Mouse (Mus musculus) heart, embryonic 16.5 days (tissue): ENCODE measurements around the gene Srpk1. TPM values are rescaled to one million over a fixed set of nuclear protein-coding genes. Genes with fewer than 3 reads are reported as not detected.
"Not testable (repeated sequence)": the region's sequence is repeated elsewhere in the genome, so short reads cannot be mapped to it uniquely, and the experiment has no call there.

Experiments used
- ATAC-seq: fragments of 200-750 bp; cut with Nextera tagmentation; replicated peaks from 2 replicates; pipeline ENCODE4 v1.8.0; 2017; ENCODE audit warnings: moderate number of reproducible peaks; ENCODE audit not compliant: insufficient read depth, low FRiP score; ENCODE audit errors: extremely low read depth
- H3K27ac ChIP-seq: fragments of 300-500 bp; sonication (generic); 2 replicates; pipeline ENCODE4 v1.5.1; 2014; ENCODE audit warnings: mild to moderate bottlenecking, low read length, control low read depth, moderate library complexity
- H3K27me3 ChIP-seq: fragments of 300-500 bp; sonication (generic); 2 replicates; pipeline ENCODE4 v1.6.1; 2014; ENCODE audit warnings: low read length, mixed read lengths; ENCODE audit not compliant: control insufficient read depth, insufficient read depth
- H3K36me3 ChIP-seq: fragments of 300-500 bp; sonication (generic); 2 replicates; pipeline ENCODE4 v1.6.1; 2014; ENCODE audit not compliant: control insufficient read depth, insufficient read depth
- H3K4me1 ChIP-seq: fragments of 300-500 bp; sonication (generic); 2 replicates; pipeline ENCODE4 v1.6.1; 2014; ENCODE audit warnings: low read length, mixed read lengths; ENCODE audit not compliant: control insufficient read depth, insufficient read depth
- H3K4me2 ChIP-seq: fragments of 300-500 bp; sonication (generic); 2 replicates; pipeline ENCODE4 v1.6.1; 2014; ENCODE audit warnings: low read depth, mild to moderate bottlenecking, control low read depth, low read length
- H3K4me3 ChIP-seq: fragments of 300-500 bp; sonication (generic); 2 replicates; pipeline ENCODE4 v1.5.1; 2014; ENCODE audit warnings: mild to moderate bottlenecking, control low read depth, low read length
- H3K9ac ChIP-seq: fragments of 300-500 bp; sonication (generic); 2 replicates; pipeline ENCODE4 v1.6.1; 2014; ENCODE audit warnings: low read length, control low read depth
- H3K9me3 ChIP-seq: fragments of 300-500 bp; sonication (generic); replicated peaks from 2 replicates; pipeline ENCODE4 v1.6.1; 2016; ENCODE audit warnings: low read length; ENCODE audit not compliant: control insufficient read depth
- WGBS: fragments of 180-500 bp; shearing (Covaris S2); extraction: QIAGEN DNeasy Blood & Tissue Kit; methylation state at CpG from one replicate; pipeline ENCODE4 v1.1.7; 2014; 5-methylcytosine and 5-hydroxymethylcytosine counted together
- microRNA-seq: library from miRNA; unstranded; fragments of <30 nt; microRNA quantifications from one replicate; pipeline ENCODE4, GENCODE M21; 2017
- polyA plus RNA-seq: library from polyadenylated mRNA; unstranded; fragments of >200 nt; fragmentation: Nextera tagmentation; extraction: Ambion mirVana; gene quantifications from 2 replicates; pipeline ENCODE4 v1.2.1, GENCODE M21; 2015

Gene Srpk1
- polyA plus RNA-seq, 1 experiment from 2014 or later, result 44.9 TPM

DNA sequence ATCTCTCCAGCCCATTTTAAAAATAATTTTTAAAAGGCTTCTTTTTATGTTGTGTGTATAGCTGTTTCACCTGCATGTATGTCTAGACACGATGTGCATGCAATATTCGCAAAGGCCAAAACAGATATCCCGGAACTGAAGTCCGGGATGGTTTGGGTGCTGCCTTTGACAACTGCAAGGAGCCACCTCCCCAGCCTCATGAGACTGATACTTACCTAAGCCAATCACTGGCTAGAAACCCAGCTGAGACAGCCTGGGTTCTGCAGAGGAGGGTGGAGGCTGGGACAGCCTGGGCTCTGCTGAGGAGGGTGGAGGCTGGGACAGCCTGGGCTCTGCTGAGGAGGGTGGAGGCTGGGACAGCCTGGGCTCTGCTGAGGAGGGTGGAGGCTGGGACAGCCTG, 68.5 kb downstream of the Srpk1 start:
- not testable (repeated sequence) for H3K27me3 ChIP-seq, H3K4me3 ChIP-seq, H3K4me2 ChIP-seq, H3K9ac ChIP-seq, H3K36me3 ChIP-seq, H3K9me3 ChIP-seq, H3K27ac ChIP-seq, ATAC-seq, H3K4me1 ChIP-seq
- WGBS, result 90% methylated on average over 4 of the region's 4 CpGs

GRCm38 (mm10) chr17:28553040-28553793, 69.3 kb downstream of the Srpk1 start:
- Histone ChIP-seq H3K9ac (no peak overlapping the region), H3K4me1 (peaks cover 3% of the 10 kb centered on the region; the same call in 1 of the 2 replicates), H3K4me3 (no peak overlapping the region), H3K36me3 (no peaks in the 10 kb centered on the region), H3K9me3 (no peaks in the 10 kb centered on the region), H3K27ac (no peak overlapping the region), H3K4me2 (no peak overlapping the region), H3K27me3 (no peaks in the 10 kb centered on the region)
- ATAC-seq, result peak; percentile 57; the same call in 1 of the 2 replicates
- 9% methylated on average over 14 of the region's 14 CpGs for WGBS

DNA sequence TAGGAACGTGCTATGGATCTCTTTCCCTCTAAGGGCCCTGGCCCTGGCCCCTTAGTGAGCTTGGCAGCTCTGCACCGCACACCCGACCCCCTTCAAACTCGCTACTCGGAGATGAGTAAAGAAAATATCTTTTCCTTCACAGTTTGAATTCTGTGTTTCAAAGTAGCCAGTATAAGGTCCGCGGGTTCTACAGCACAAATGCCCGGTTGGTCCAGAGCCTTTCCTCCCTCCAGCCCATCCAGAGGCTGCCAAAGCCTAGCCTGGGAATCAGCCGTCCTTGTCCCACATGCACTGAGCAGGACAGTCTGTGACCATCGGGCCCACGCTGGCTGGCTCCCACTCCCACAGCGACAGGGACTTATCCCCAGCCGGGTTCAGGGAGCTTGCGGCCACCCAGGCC, 73.4 kb downstream of the Srpk1 start, which contains the start of gene Clpsl2:
Gene Clpsl2, plus strand, starts transcription at position 301 of the 400 bp plus-strand sequence.
- Histone ChIP-seq H3K4me1 (no peaks in the 10 kb centered on the region), H3K9ac (no peak within 1 kb of the TSS), H3K4me3 (no peak within 1 kb of the TSS), H3K36me3 (no peaks in the 10 kb centered on the region), H3K27me3 (no peaks in the 10 kb centered on the region), H3K4me2 (no peak within 1 kb of the TSS), H3K27ac (no peak within 1 kb of the TSS), H3K9me3 (no peaks in the 10 kb centered on the region)
- WGBS, result 71% methylated on average over 14 of the region's 14 CpGs
- ATAC-seq, result no peak

DNA sequence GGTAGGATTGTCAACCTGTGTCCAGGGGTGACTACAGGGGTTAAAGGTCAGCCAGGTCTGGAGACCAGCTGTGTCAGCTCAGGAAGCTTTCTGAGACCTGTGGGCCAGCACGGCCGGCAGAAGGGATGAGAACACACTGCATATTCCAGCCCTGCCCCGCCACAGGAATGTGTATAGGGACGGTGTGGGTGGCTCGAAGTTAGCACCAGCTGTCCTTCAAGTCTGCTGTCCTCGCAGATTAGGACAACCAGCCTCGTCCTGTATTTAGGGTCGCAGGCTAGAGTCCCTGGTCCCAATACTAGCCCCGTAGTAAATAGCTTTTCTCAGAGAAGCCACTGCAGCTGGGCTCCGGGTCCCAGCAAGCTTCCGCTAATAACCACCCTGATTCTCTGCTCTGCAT, 74.0 kb downstream of the Srpk1 start:
- no peaks in the 10 kb centered on the region for H3K4me1 ChIP-seq
- no peak overlapping the region for H3K9ac ChIP-seq
- no peak overlapping the region for H3K4me3 ChIP-seq
- no peak overlapping the region for H3K27ac ChIP-seq
- no peaks in the 10 kb centered on the region for H3K9me3 ChIP-seq
- H3K27me3 ChIP-seq, result no peaks in the 10 kb centered on the region
- H3K36me3 ChIP-seq, result no peaks in the 10 kb centered on the region
- ATAC-seq, result no peak
- 63% methylated on average over 11 of the region's 11 CpGs for WGBS
- H3K4me2 ChIP-seq, result no peak overlapping the region

DNA sequence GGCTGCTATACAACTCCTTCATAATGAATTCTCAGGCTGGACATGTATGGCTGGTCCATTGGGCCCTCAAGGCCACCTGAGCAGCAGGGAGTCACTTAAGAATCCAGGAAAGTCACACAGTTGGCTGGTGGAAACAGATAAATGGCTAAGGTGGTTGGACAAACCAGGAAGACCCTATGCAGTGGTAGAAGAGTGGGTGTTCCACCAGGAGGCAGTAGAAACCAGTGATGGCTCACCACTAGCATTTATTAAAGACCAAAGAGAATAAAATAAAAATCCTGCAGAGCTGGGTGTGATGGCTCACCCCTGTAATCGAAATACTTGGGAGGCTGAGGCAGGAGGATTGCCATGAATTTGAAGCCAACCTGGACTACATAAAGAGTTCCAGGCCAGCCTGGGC, 75.6 kb downstream of the Srpk1 start:
- no peak for ATAC-seq
- H3K9me3 ChIP-seq, result 0 out of 2 replicates have a peak, but pooled peaks cover under 1% of the 10 kb centered on the region
- H3K27ac ChIP-seq, result no peak overlapping the region
- H3K27me3 ChIP-seq, result no peaks in the 10 kb centered on the region
- H3K4me1 ChIP-seq, result no peaks in the 10 kb centered on the region
- no peak overlapping the region for H3K4me3 ChIP-seq
- no peak overlapping the region for H3K4me2 ChIP-seq
- 72% methylated on average over 1 of the region's 1 CpGs for WGBS
- no peak overlapping the region for H3K9ac ChIP-seq
- H3K36me3 ChIP-seq, result no peaks in the 10 kb centered on the region

DNA sequence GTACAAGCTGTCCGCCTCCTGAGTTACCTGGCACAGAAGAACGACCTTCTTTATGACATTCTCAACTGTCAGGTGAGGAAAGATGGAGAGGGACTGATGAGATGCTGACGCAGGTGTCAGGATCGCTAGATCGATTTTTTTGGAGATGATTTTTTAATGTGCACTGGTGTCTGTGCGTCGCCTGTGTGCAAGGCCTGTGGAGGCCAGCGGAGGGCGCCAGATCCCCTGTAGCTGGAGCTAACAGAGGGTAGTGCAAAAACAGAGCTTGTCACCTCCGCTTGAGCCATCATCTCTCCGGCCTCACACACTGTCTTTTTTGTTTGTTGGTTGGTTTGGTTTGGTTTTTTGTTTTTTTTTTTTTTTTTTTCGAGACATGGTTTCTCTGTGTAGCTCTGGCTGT, 84.6 kb downstream of the Srpk1 start:
- Histone ChIP-seq H3K4me3 (no peak overlapping the region), H3K27me3 (no peaks in the 10 kb centered on the region), H3K9me3 (peaks cover 21% of the 10 kb centered on the region), H3K4me2 (no peak overlapping the region), H3K36me3 (no peaks in the 10 kb centered on the region), H3K9ac (no peak overlapping the region), H3K4me1 (no peaks in the 10 kb centered on the region), H3K27ac (no peak overlapping the region)
- ATAC-seq, result no peak
- 44% methylated on average over 12 of the region's 12 CpGs for WGBS

Small RNA genes within 50 kb of the gene (microRNA-seq; reads per million reads assigned to microRNA genes)
- not detected for gene Mir6969

Other genes with a start within 250 kb of the Srpk1 start
- 34.9 and 54.5 TPM in 2 replicates for gene Fkbp5, start 105.2 kb downstream of the Srpk1 start, polyA plus RNA-seq
- not detected in 2 replicates for gene Armc12, start 91.9 kb downstream of the Srpk1 start, polyA plus RNA-seq
- gene Clpsl2, start 73.3 kb downstream of the Srpk1 start, polyA plus RNA-seq, result not detected in 2 replicates
- gene Clps, start 61.9 kb downstream of the Srpk1 start, polyA plus RNA-seq, result 2.2 TPM in 1 of 2 replicates, not detected in the other
- 0.14 and 0.39 TPM in 2 replicates for gene Lhfpl5, start 47.1 kb downstream of the Srpk1 start, polyA plus RNA-seq
- 0.19 and 0.47 TPM in 2 replicates for gene Slc26a8, start 67.5 kb upstream of the Srpk1 start, polyA plus RNA-seq
- 29.3 and 31.2 TPM in 2 replicates for gene Mapk14, start 68.6 kb upstream of the Srpk1 start, polyA plus RNA-seq
- gene AC170998.1, start 103.4 kb upstream of the Srpk1 start, polyA plus RNA-seq, result 2.0 TPM in 2 replicates
- 4.3 and 8.8 TPM in 2 replicates for gene Mapk13, start 146.6 kb upstream of the Srpk1 start, polyA plus RNA-seq
- gene Brpf3, start 178.4 kb upstream of the Srpk1 start, polyA plus RNA-seq, result 6.7 and 7.2 TPM in 2 replicates
- gene Pnpla1, start 235.7 kb upstream of the Srpk1 start, polyA plus RNA-seq, result 0.03 TPM in 1 of 2 replicates, not detected in the other